In the genomic region with DNA sequence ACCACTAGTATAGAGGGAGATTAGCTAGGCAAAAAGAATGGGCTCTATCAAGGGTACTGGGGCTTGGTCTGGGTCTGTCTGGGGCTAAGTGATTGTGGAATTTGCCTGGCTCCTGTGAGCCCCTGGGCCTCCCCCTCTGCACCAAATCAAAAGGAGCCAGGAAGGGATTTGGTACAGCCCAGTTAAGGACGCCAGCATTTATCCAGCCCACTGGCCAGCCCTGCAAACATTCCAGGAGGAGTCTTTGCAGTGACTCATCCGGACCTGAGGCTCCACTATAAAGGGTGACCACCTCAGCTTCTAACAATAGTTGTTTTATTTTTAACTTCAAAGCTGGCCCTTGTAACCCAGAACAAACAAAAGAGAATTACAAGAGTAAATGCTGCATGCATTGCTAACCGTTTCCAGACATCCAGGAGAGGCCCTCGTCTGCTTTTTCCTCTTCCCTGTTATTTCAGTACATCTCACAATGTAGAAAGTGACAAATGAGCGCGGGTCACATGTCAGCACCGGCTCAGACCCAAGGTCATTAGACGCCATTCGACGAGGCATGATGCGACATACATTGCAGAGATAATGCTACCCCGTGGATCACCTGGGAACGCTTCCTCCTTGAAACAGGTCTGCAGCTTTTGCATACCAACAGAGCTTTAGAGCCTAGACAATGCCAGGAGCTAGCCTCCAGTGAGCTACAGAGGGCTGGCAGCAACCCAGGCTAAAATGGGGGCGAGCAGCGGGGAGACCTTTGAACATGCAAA, we compare ENCODE assay signal across 10 mouse cellular contexts.
DNase-seq lines count a peak whose midpoint lies in the region; ATAC-seq and TF ChIP-seq lines count a peak whose summit lies in the region.
"Had no signal": no experiment of that assay in that cellular context is flagged by ENCODE, and none has a peak within 500 bp of the region (broad histone marks: within the 10 kb centered on the region; RNA-seq: fewer than 3 reads in every experiment).

No protein-coding gene starts in this region.

- ATAC-seq in midbrain, embryonic 13.5 days = no peak
- ATAC-seq in midbrain, postnatal 0 days (ENCODE audit: low FRiP score) = no peak
- ATAC-seq in heart, embryonic 15.5 days (replicated peaks; ENCODE audit: insufficient number of reproducible peaks, insufficient read depth, low FRiP score, low read depth) = peak; percentile 89
- 0 out of 2 replicates have a peak, but pooled peaks have one; percentile 35 for ATAC-seq in stomach, embryonic 15.5 days (ENCODE audit: insufficient read depth, low FRiP score, low read depth)
- ATAC-seq in liver, embryonic 12.5 days = no peak

- DNase-seq in adrenal gland, adult 2 months = peak; percentile 69
- DNase-seq in adrenal gland, adult 18-20 months (ENCODE audit: low spot score in 2 of 2) = no peak
- no peak for DNase-seq in midbrain, postnatal 0 days (ENCODE audit: low spot score)
- no peak for DNase-seq in thymus, postnatal 25 days
- DNase-seq: gastrocnemius, postnatal 10 days had no signal

- no peak for TF ChIP-seq CTCF in midbrain, postnatal 0 days (IDR thresholded peaks at IDR 0.05)

- H3K4me1 ChIP-seq in midbrain, embryonic 13.5 days (replicated peaks) = peaks cover 7% of the 10 kb centered on the region; the same call in 1 of the 2 replicates
- H3K4me1 ChIP-seq in midbrain, postnatal 0 days (ENCODE audit: insufficient read depth, low read length) = no peaks in the 10 kb centered on the region
- H3K4me1 ChIP-seq in heart, embryonic 15.5 days (replicated peaks) = peaks cover 11% of the 10 kb centered on the region
- H3K4me1 ChIP-seq in stomach, embryonic 15.5 days = no peaks in the 10 kb centered on the region
- H3K4me1 ChIP-seq in liver, embryonic 12.5 days = no peaks in the 10 kb centered on the region
- H3K4me1 ChIP-seq: liver, embryonic 15.5 days had no signal

- H3K9ac ChIP-seq in midbrain, embryonic 13.5 days (replicated peaks) = no peak overlapping the region
- no peak overlapping the region for H3K9ac ChIP-seq in midbrain, postnatal 0 days (replicated peaks; ENCODE audit: low read length, poor library complexity, severe bottlenecking)
- no peak overlapping the region for H3K9ac ChIP-seq in heart, embryonic 15.5 days
- H3K9ac ChIP-seq in stomach, embryonic 15.5 days = no peak overlapping the region
- no peak overlapping the region for H3K9ac ChIP-seq in liver, embryonic 12.5 days
- H3K9ac ChIP-seq: liver, embryonic 15.5 days had no signal

- peak overlapping the region; percentile 41; the same call in 1 of the 2 replicates for H3K27ac ChIP-seq in midbrain, embryonic 13.5 days
- no peak overlapping the region for H3K27ac ChIP-seq in midbrain, postnatal 0 days (ENCODE audit: low read depth, low read length)
- peak overlapping the region; percentile 83 for H3K27ac ChIP-seq in heart, embryonic 15.5 days
- H3K27ac ChIP-seq in stomach, embryonic 15.5 days = no peak overlapping the region
- no peak overlapping the region for H3K27ac ChIP-seq in liver, embryonic 12.5 days
- H3K27ac ChIP-seq: liver, embryonic 15.5 days had no signal

- H3K9me3 ChIP-seq in midbrain, embryonic 13.5 days = no peaks in the 10 kb centered on the region
- no peaks in the 10 kb centered on the region for H3K9me3 ChIP-seq in midbrain, postnatal 0 days (ENCODE audit: low read length)
- H3K9me3 ChIP-seq in heart, embryonic 15.5 days (replicated peaks) = no peaks in the 10 kb centered on the region
- H3K9me3 ChIP-seq in stomach, embryonic 15.5 days = no peaks in the 10 kb centered on the region
- H3K9me3 ChIP-seq in liver, embryonic 12.5 days (replicated peaks) = no peaks in the 10 kb centered on the region
- H3K9me3 ChIP-seq: liver, embryonic 15.5 days had no signal

- H3K36me3 ChIP-seq in midbrain, embryonic 13.5 days = no peaks in the 10 kb centered on the region
- no peaks in the 10 kb centered on the region for H3K36me3 ChIP-seq in midbrain, postnatal 0 days (ENCODE audit: insufficient read depth, low read length)
- H3K36me3 ChIP-seq in heart, embryonic 15.5 days = no peaks in the 10 kb centered on the region
- no peaks in the 10 kb centered on the region for H3K36me3 ChIP-seq in stomach, embryonic 15.5 days
- H3K36me3 ChIP-seq in liver, embryonic 12.5 days = no peaks in the 10 kb centered on the region

- no peaks in the 10 kb centered on the region for H3K27me3 ChIP-seq in midbrain, embryonic 13.5 days
- no peaks in the 10 kb centered on the region for H3K27me3 ChIP-seq in midbrain, postnatal 0 days (ENCODE audit: insufficient read depth, low read length)
- no peaks in the 10 kb centered on the region for H3K27me3 ChIP-seq in heart, embryonic 15.5 days
- no peaks in the 10 kb centered on the region for H3K27me3 ChIP-seq in stomach, embryonic 15.5 days (replicated peaks)
- no peaks in the 10 kb centered on the region for H3K27me3 ChIP-seq in liver, embryonic 12.5 days (replicated peaks)
- H3K27me3 ChIP-seq: liver, embryonic 15.5 days had no signal

- H3K4me2 ChIP-seq in midbrain, embryonic 13.5 days (replicated peaks) = no peak overlapping the region
- no peak overlapping the region for H3K4me2 ChIP-seq in midbrain, postnatal 0 days (ENCODE audit: low read depth, low read length, poor library complexity, severe bottlenecking)
- peak overlapping the region; percentile 17; the same call in 1 of the 2 replicates for H3K4me2 ChIP-seq in heart, embryonic 15.5 days
- no peak overlapping the region for H3K4me2 ChIP-seq in stomach, embryonic 15.5 days
- no peak overlapping the region for H3K4me2 ChIP-seq in liver, embryonic 12.5 days
- H3K4me2 ChIP-seq: liver, embryonic 15.5 days had no signal

- no peak overlapping the region for H3K4me3 ChIP-seq in midbrain, embryonic 13.5 days (replicated peaks)
- H3K4me3 ChIP-seq in midbrain, postnatal 0 days (ENCODE audit: low read depth, low read length) = no peak overlapping the region
- H3K4me3 ChIP-seq in heart, embryonic 15.5 days = no peak overlapping the region
- no peak overlapping the region for H3K4me3 ChIP-seq in stomach, embryonic 15.5 days (replicated peaks)
- H3K4me3 ChIP-seq in liver, embryonic 12.5 days = no peak overlapping the region
- H3K4me3 ChIP-seq: liver, embryonic 15.5 days had no signal

- WGBS in midbrain, embryonic 13.5 days = 54% methylated on average over 15 of the region's 15 CpGs
- WGBS in midbrain, postnatal 0 days = 48% methylated on average over 15 of the region's 15 CpGs
- 28% methylated on average over 15 of the region's 15 CpGs for WGBS in heart, embryonic 15.5 days
- WGBS in stomach, embryonic 15.5 days = 42% methylated on average over 15 of the region's 15 CpGs
- 69% methylated on average over 15 of the region's 15 CpGs for WGBS in liver, embryonic 12.5 days (ENCODE audit: insufficient replicate concordance)

Comparison
In these comparisons a context has a peak if more than half of its experiments do, and no peak if none do; other contexts are left out.
1. H3K27ac ChIP-seq: peak in midbrain, embryonic 13.5 days (single experiment) and heart, embryonic 15.5 days (single experiment); none in midbrain, postnatal 0 days (single experiment), stomach, embryonic 15.5 days (single experiment) and liver, embryonic 12.5 days (single experiment).
2. ATAC-seq: peak in heart, embryonic 15.5 days (single experiment) and stomach, embryonic 15.5 days (single experiment); none in midbrain, embryonic 13.5 days (single experiment), midbrain, postnatal 0 days (single experiment) and liver, embryonic 12.5 days (single experiment).